Mouse (Mus musculus) forebrain, postnatal 0 days (tissue): ENCODE data around the gene Tacc2. TPM values are rescaled to one million over a fixed set of nuclear protein-coding genes. Genes with fewer than 3 reads are reported as not detected.

Experiments
- ATAC-seq: fragments of 200-750 bp; cut with Nextera tagmentation; 2 replicates; pipeline ENCODE4 v1.8.0; 2017; ENCODE audit warnings: mild to moderate bottlenecking, moderate library complexity
- DNase-seq: peaks from one replicate; pipeline ENCODE4 v3.0.0-alpha.2; 2015
- H3K27ac ChIP-seq: fragments of 300-500 bp; sonication (generic); 2 replicates; pipeline ENCODE4 v1.5.1; 2014; ENCODE audit warnings: low read depth, mild to moderate bottlenecking, antibody characterized with exemption, low read length, moderate library complexity, mixed read lengths
- H3K27me3 ChIP-seq: fragments of 300-500 bp; sonication (generic); 2 replicates; pipeline ENCODE4 v1.6.1; 2014; ENCODE audit warnings: mild to moderate bottlenecking, low read length, mixed read lengths; ENCODE audit not compliant: insufficient read depth
- H3K36me3 ChIP-seq: fragments of 300-500 bp; sonication (generic); 2 replicates; pipeline ENCODE4 v1.6.1; 2014; ENCODE audit warnings: mild to moderate bottlenecking, moderate library complexity; ENCODE audit not compliant: insufficient read depth
- H3K4me1 ChIP-seq: fragments of 300-500 bp; sonication (generic); 2 replicates; pipeline ENCODE4 v1.6.1; 2014; ENCODE audit warnings: antibody characterized with exemption; ENCODE audit not compliant: insufficient read depth
- H3K4me2 ChIP-seq: fragments of 300-500 bp; sonication (generic); 2 replicates; pipeline ENCODE4 v1.6.1; 2014; ENCODE audit warnings: low read depth, mild to moderate bottlenecking, moderate library complexity
- H3K4me3 ChIP-seq: fragments of 300-500 bp; sonication (generic); 2 replicates; pipeline ENCODE4 v1.5.1; 2014; ENCODE audit warnings: low read depth, low read length, mixed read lengths
- H3K9ac ChIP-seq: fragments of 300-500 bp; sonication (generic); 2 replicates; pipeline ENCODE4 v1.6.1; 2014; ENCODE audit warnings: mild to moderate bottlenecking
- H3K9me3 ChIP-seq: fragments of 300-500 bp; sonication (generic); 2 replicates; pipeline ENCODE4 v1.6.1; 2016; ENCODE audit warnings: low read length
- CTCF ChIP-seq: sonication (generic); IDR thresholded peaks from 2 replicates; pipeline ENCODE4 v1.5.1; 2016; ENCODE audit warnings: antibody characterized with exemption, control low read depth, low read depth
- WGBS: fragments of 180-500 bp; shearing (Covaris S2); extraction: QIAGEN DNeasy Blood & Tissue Kit; methylation state at CpG from one replicate; pipeline ENCODE4 v1.1.7; 2014; 5-methylcytosine and 5-hydroxymethylcytosine counted together
- polyA plus RNA-seq: library from polyadenylated mRNA; unstranded; fragments of >200 nt; fragmentation: Nextera tagmentation; extraction: Ambion mirVana; gene quantifications from 2 replicates; pipeline ENCODE4 v1.2.1, GENCODE M21; 2015
- total RNA-seq: library from RNA; depleted of rRNA; stranded (reverse); fragments of >200 nt; gene quantifications from 2 replicates; pipeline ENCODE4 v1.2.3, GENCODE M21; 2014

Gene Tacc2
- total and polyA plus RNA-seq, 2 experiments from 2014 or later = 54.1 to 60.9 TPM

- no peak for TF ChIP-seq CTCF
- no peak for ATAC-seq
- 22% methylated on average over 7 of the region's 7 CpGs for WGBS
- H3K4me3 ChIP-seq = no peak overlapping the region
- no peak for DNase-seq
- no peaks in the 10 kb centered on the region for H3K4me1 ChIP-seq
- no peak overlapping the region for H3K4me2 ChIP-seq
- no peaks in the 10 kb centered on the region for H3K9me3 ChIP-seq
- H3K27ac ChIP-seq = no peak overlapping the region
- no peaks in the 10 kb centered on the region for H3K36me3 ChIP-seq
- no peak overlapping the region for H3K9ac ChIP-seq
- H3K27me3 ChIP-seq = no peaks in the 10 kb centered on the region
Measured at GRCm38 (mm10) chr7:130570472-130570871, 6.8 kb upstream of the Tacc2 start.

GRCm38 (mm10) chr7:130572821-130573220 lies 4.4 kb upstream of the Tacc2 start, which contains the start of gene Nsmce4a:
Nsmce4a (minus strand) TSS chr7:130573118.
- DNase-seq (no peak), ATAC-seq (no peak)
- no peaks in the 10 kb centered on the region for H3K9me3 ChIP-seq
- no peak for TF ChIP-seq CTCF
- H3K9ac ChIP-seq = no peak within 1 kb of the TSS
- 79% methylated on average over 9 of the region's 11 CpGs for WGBS
- H3K4me1 ChIP-seq = no peaks in the 10 kb centered on the region
- no peak within 1 kb of the TSS for H3K4me2 ChIP-seq
- H3K4me3 ChIP-seq = no peak within 1 kb of the TSS
- H3K36me3 ChIP-seq = no peaks in the 10 kb centered on the region
- H3K27me3 ChIP-seq = no peaks in the 10 kb centered on the region
- no peak within 1 kb of the TSS for H3K27ac ChIP-seq

- Histone ChIP-seq H3K9me3 (no peaks in the 10 kb centered on the region), H3K27ac (no peak overlapping the region), H3K9ac (no peak overlapping the region), H3K36me3 (no peaks in the 10 kb centered on the region), H3K4me3 (no peak overlapping the region), H3K4me2 (no peak overlapping the region), H3K27me3 (no peaks in the 10 kb centered on the region), H3K4me1 (no peaks in the 10 kb centered on the region)
- WGBS = 86% methylated on average over 10 of the region's 10 CpGs
- TF ChIP-seq CTCF = no peak
- DNase-seq (no peak), ATAC-seq (no peak)
Measured at GRCm38 (mm10) chr7:130573746-130574145, 3.5 kb upstream of the Tacc2 start.

- H3K27ac ChIP-seq = no peak overlapping the region
- DNase-seq = peak; percentile 25
- ATAC-seq = no peak
Measured at GRCm38 (mm10) chr7:130574211-130574991, 2.8 kb upstream of the Tacc2 start.

GRCm38 (mm10) chr7:130576981-130577380 lies 257 bp upstream of the Tacc2 start:
- 21% methylated on average over 10 of the region's 10 CpGs for WGBS
- Histone ChIP-seq H3K4me1 (no peaks in the 10 kb centered on the region), H3K4me3 (no peak overlapping the region), H3K9ac (no peak overlapping the region), H3K27ac (no peak overlapping the region), H3K36me3 (no peaks in the 10 kb centered on the region), H3K9me3 (no peaks in the 10 kb centered on the region), H3K4me2 (peak overlapping the region; percentile 15; the same call in 1 of the 2 replicates), H3K27me3 (no peaks in the 10 kb centered on the region)
- no peak for TF ChIP-seq CTCF
- ATAC-seq = no peak
- DNase-seq = peak; percentile 53

More at GRCm38 (mm10) chr7:130574211-130574991, 2.8 kb upstream of the Tacc2 start:
- TF ChIP-seq CTCF = no peak
- Histone ChIP-seq H3K9me3 (no peaks in the 10 kb centered on the region), H3K4me2 (no peak overlapping the region), H3K9ac (no peak overlapping the region), H3K36me3 (no peaks in the 10 kb centered on the region), H3K4me1 (no peaks in the 10 kb centered on the region), H3K27me3 (no peaks in the 10 kb centered on the region), H3K4me3 (no peak overlapping the region)
- WGBS = 29% methylated on average over 13 of the region's 13 CpGs

- Histone ChIP-seq H3K4me3 (no peak overlapping the region), H3K9me3 (no peaks in the 10 kb centered on the region), H3K36me3 (no peaks in the 10 kb centered on the region), H3K4me2 (no peak overlapping the region), H3K27me3 (no peaks in the 10 kb centered on the region), H3K27ac (no peak overlapping the region), H3K9ac (no peak overlapping the region), H3K4me1 (no peaks in the 10 kb centered on the region)
- ATAC-seq (no peak), DNase-seq (no peak)
- WGBS = 97% methylated on average over 2 of the region's 2 CpGs
- no peak for TF ChIP-seq CTCF
Measured at GRCm38 (mm10) chr7:130578066-130578465, 828 bp downstream of the Tacc2 start.

GRCm38 (mm10) chr7:130578607-130579006 lies 1.4 kb downstream of the Tacc2 start:
- ATAC-seq (no peak), DNase-seq (no peak)
- Histone ChIP-seq H3K9ac (no peak overlapping the region), H3K27ac (no peak overlapping the region), H3K4me2 (no peak overlapping the region), H3K36me3 (no peaks in the 10 kb centered on the region), H3K9me3 (no peaks in the 10 kb centered on the region), H3K27me3 (no peaks in the 10 kb centered on the region), H3K4me1 (no peaks in the 10 kb centered on the region), H3K4me3 (no peak overlapping the region)
- 66% methylated on average over 5 of the region's 5 CpGs for WGBS
- TF ChIP-seq CTCF = no peak
